Mouse (Mus musculus) midbrain, embryonic 11.5 days (tissue): Measurements from ENCODE around the gene Klrb1f. TPM values are rescaled to one million over a fixed set of nuclear protein-coding genes. Genes with fewer than 3 reads are reported as not detected.

Experiments
- ATAC-seq: fragments of 200-750 bp; cut with Nextera tagmentation; 2 replicates; pipeline ENCODE4 v1.8.0; 2017; ENCODE audit warnings: moderate TSS enrichment, moderate library complexity; ENCODE audit not compliant: low FRiP score
- DNase-seq: peaks from one replicate; pipeline ENCODE4 v3.0.0; 2015; ENCODE audit warnings: low spot score; ENCODE audit errors: missing footprints
- H3K27ac ChIP-seq: fragments of 300-500 bp; sonication (generic); 2 replicates; pipeline ENCODE4 v1.5.1; 2014; ENCODE audit warnings: low read depth, low read length
- H3K27me3 ChIP-seq: fragments of 300-500 bp; sonication (generic); 2 replicates; pipeline ENCODE4 v1.6.1; 2014; ENCODE audit warnings: mild to moderate bottlenecking, low read length, moderate library complexity, mixed read lengths; ENCODE audit not compliant: control insufficient read depth, insufficient read depth
- H3K36me3 ChIP-seq: fragments of 300-500 bp; sonication (generic); 2 replicates; pipeline ENCODE4 v1.6.1; 2014; ENCODE audit warnings: mild to moderate bottlenecking, low read length, moderate library complexity, mixed read lengths; ENCODE audit not compliant: control insufficient read depth, insufficient read depth
- H3K4me1 ChIP-seq: fragments of 300-500 bp; sonication (generic); 2 replicates; pipeline ENCODE4 v1.6.1; 2014; ENCODE audit warnings: low read length; ENCODE audit not compliant: control insufficient read depth, insufficient read depth
- H3K4me2 ChIP-seq: fragments of 300-500 bp; sonication (generic); 2 replicates; pipeline ENCODE4 v1.6.1; 2014; ENCODE audit warnings: mild to moderate bottlenecking, moderate library complexity
- H3K4me3 ChIP-seq: fragments of 300-500 bp; sonication (generic); 2 replicates; pipeline ENCODE4 v1.5.1; 2014; ENCODE audit warnings: low read depth, low read length
- H3K9ac ChIP-seq: fragments of 300-500 bp; sonication (generic); 2 replicates; pipeline ENCODE4 v1.6.1; 2014; ENCODE audit warnings: low read length
- H3K9me3 ChIP-seq: fragments of 300-500 bp; sonication (generic); 2 replicates; pipeline ENCODE4 v1.6.1; 2016; ENCODE audit warnings: low read length; ENCODE audit not compliant: control insufficient read depth
- WGBS: fragments of 180-500 bp; shearing (Covaris S2); extraction: QIAGEN DNeasy Blood & Tissue Kit; methylation state at CpG from one replicate; pipeline ENCODE4 v1.1.7; 2014; 5-methylcytosine and 5-hydroxymethylcytosine counted together
- polyA plus RNA-seq: library from polyadenylated mRNA; unstranded; fragments of >200 nt; fragmentation: Nextera tagmentation; extraction: Ambion mirVana; gene quantifications from 2 replicates; pipeline ENCODE4 v1.2.1, GENCODE M21; 2014

Klrb1f gene
- polyA plus RNA-seq, 1 experiment from 2014 or later = 0.23 TPM

DNA sequence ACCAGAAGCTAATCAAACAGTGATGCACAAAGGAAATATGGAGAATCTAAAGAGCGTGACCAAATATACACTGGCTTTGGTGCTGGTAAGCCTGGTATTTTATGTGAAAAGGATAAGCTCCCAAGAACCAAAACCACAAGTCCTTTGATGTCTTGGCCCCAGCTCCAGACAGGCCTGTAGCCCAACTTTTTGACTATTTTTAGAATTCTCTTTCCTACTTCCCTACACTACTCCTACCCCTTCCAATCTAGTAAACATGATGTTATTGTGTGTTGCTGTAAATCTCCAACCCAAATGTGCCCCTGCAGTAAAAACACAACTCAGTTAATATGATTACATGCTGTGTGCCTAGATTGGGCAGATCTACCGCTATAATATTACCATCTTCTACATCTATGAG is 4.2 kb upstream of the Klrb1f start:
- H3K4me1 ChIP-seq = no peaks in the 10 kb centered on the region
- no peaks in the 10 kb centered on the region for H3K27me3 ChIP-seq
- WGBS = 98% methylated on average over 2 of the region's 2 CpGs
- no peak overlapping the region for H3K9ac ChIP-seq
- no peak overlapping the region for H3K27ac ChIP-seq
- H3K4me2 ChIP-seq = no peak overlapping the region
- no peak for ATAC-seq
- no peaks in the 10 kb centered on the region for H3K9me3 ChIP-seq
- H3K4me3 ChIP-seq = no peak overlapping the region
- peak; percentile 68 for DNase-seq
- H3K36me3 ChIP-seq = no peaks in the 10 kb centered on the region

DNA sequence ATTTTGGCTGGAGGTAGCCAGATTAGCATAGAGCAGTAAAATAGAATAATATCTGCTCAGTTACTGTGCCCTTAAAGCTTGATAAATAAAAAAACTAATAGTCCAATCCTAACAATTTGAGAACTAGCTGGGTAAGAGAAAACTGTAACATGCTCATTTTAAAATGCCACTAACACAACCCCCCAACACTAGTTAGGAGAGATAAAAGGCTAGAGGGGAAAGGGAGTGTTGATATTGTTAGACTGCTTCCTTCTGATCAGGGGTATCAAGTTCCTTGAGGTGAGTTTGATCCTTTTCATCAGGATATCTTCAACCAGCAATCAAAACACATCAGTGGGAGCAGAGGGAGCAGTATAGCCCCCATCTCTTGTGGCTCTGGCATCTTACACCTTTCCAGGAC is 3.2 kb upstream of the Klrb1f start:
- no peak overlapping the region for H3K9ac ChIP-seq

DNA sequence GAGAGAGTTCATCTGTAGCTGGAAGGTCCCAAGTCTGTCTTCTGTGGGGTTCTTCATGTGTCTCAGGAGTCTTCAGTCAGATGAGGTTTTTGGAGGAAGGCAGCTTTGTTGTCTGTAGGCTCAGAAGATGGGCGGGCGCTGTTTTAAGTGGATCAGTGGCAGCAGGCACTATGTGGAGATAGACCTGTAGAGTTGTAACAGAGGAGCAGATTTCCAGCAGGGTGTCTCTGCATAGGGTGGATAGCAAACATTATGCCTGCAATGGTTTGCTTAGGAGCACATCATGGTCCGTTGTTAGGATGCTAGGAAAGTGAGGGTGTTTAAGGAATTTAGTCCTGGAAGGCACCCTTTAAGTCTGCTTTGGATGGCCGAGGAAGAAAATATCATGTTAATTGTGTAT is 2.7 kb downstream of the Klrb1f start:
- Histone ChIP-seq H3K4me1 (peaks cover 4% of the 10 kb centered on the region; the same call in 1 of the 2 replicates), H3K4me3 (no peak overlapping the region)
- WGBS = 29% methylated on average over 4 of the region's 4 CpGs

More for the DNA sequence above, 3.2 kb upstream of the Klrb1f start:
- H3K27ac ChIP-seq = no peak overlapping the region
- no peaks in the 10 kb centered on the region for H3K9me3 ChIP-seq
- no peaks in the 10 kb centered on the region for H3K36me3 ChIP-seq
- no peaks in the 10 kb centered on the region for H3K4me1 ChIP-seq
- peak; percentile 69 for DNase-seq
- no peaks in the 10 kb centered on the region for H3K27me3 ChIP-seq
- H3K4me2 ChIP-seq = no peak overlapping the region
- no peak overlapping the region for H3K4me3 ChIP-seq
- ATAC-seq = no peak

GRCm38 (mm10) chr6:129048857-129049473 is 3.3 kb downstream of the Klrb1f start:
- peak overlapping the region; percentile 29 for H3K4me3 ChIP-seq
- H3K4me1 ChIP-seq = peaks cover 4% of the 10 kb centered on the region; the same call in 1 of the 2 replicates
- peak overlapping the region; percentile 36 for H3K4me2 ChIP-seq
- no peaks in the 10 kb centered on the region for H3K9me3 ChIP-seq
- 0% methylated on average over 12 of the region's 13 CpGs for WGBS
- H3K36me3 ChIP-seq = no peaks in the 10 kb centered on the region
- H3K27me3 ChIP-seq = no peaks in the 10 kb centered on the region
- H3K27ac ChIP-seq = no peak overlapping the region
- peak overlapping the region; percentile 4; the same call in 1 of the 2 replicates for H3K9ac ChIP-seq
- DNase-seq = peak; percentile 92
- ATAC-seq = peak; percentile 97

More for the DNA sequence above, 2.7 kb downstream of the Klrb1f start:
- Histone ChIP-seq H3K27me3 (no peaks in the 10 kb centered on the region), H3K9me3 (no peaks in the 10 kb centered on the region), H3K4me2 (no peak overlapping the region), H3K9ac (no peak overlapping the region), H3K27ac (no peak overlapping the region), H3K36me3 (no peaks in the 10 kb centered on the region)
- DNase-seq (peak; percentile 82), ATAC-seq (no peak)

DNA sequence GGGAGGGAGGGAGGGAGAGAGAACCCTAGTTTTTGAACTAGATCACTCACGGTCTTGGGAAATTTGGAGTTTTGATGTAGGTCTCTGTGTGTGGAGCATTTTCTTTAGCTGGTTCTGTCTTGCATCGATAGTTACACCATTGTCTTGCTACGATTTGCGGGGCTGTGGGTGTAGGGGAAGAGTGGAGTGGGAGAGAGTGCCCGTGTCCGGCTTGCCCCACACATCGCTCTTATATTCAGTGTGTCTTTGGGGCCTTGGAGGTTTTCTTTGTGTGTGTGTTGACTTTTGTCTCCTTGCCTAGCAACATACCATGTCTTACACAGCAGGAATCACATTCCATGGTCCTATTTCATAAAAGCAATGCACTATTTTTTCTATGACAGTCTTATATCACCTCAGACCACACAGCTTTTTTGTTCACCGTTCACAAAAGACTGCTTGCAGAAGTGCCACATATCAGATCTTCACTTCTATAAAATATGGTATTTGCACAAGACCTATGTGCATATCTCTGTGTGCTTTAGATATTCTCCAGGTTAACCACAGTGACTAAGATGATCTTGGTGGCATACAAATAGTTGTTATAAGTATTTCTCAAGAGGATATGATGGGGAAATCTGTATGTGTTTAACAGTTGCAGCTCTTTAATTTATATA is 4.0 kb downstream of the Klrb1f start:
- Histone ChIP-seq H3K27ac (no peak overlapping the region), H3K27me3 (no peaks in the 10 kb centered on the region), H3K4me3 (peak overlapping the region; percentile 20; the same call in 1 of the 2 replicates), H3K36me3 (no peaks in the 10 kb centered on the region), H3K9ac (peak overlapping the region; percentile 42; the same call in 1 of the 2 replicates), H3K4me2 (peak overlapping the region; percentile 46), H3K4me1 (peaks cover 4% of the 10 kb centered on the region; the same call in 1 of the 2 replicates), H3K9me3 (no peaks in the 10 kb centered on the region)
- ATAC-seq (peak; percentile 61), DNase-seq (peak; percentile 90)
- WGBS = 2% methylated on average over 8 of the region's 8 CpGs

GRCm38 (mm10) chr6:129051086-129051485 is 5.4 kb downstream of the Klrb1f start:
- Histone ChIP-seq H3K9me3 (no peaks in the 10 kb centered on the region), H3K4me2 (no peak overlapping the region), H3K4me1 (peaks cover 4% of the 10 kb centered on the region; the same call in 1 of the 2 replicates), H3K27me3 (no peaks in the 10 kb centered on the region), H3K36me3 (no peaks in the 10 kb centered on the region), H3K9ac (no peak overlapping the region), H3K27ac (no peak overlapping the region), H3K4me3 (no peak overlapping the region)
- DNase-seq (no peak), ATAC-seq (no peak)
- WGBS = 84% methylated on average over 3 of the region's 3 CpGs

DNA sequence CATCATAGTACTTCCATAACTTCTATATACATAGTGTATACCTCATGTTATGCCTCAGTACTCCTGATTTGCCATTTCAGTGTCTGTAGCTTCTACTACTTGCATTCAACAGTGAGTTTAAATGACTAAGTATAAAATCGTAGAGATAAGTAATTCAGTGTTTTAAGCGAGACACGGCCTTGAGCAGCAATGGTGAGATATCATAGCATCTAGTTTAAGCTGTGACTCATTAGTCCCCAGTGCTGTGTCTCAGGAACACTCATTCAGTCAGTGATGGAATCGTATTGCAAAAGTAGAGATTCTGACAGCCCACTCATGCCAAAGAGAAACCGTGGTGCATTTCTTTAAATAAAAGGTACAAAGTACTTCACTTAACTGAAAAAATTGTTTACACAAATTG is 6.0 kb downstream of the Klrb1f start:
- no peak for DNase-seq
- Histone ChIP-seq H3K27ac (no peak overlapping the region), H3K27me3 (no peaks in the 10 kb centered on the region), H3K4me1 (peaks cover 4% of the 10 kb centered on the region; the same call in 1 of the 2 replicates), H3K36me3 (no peaks in the 10 kb centered on the region), H3K9me3 (no peaks in the 10 kb centered on the region), H3K4me2 (no peak overlapping the region), H3K9ac (no peak overlapping the region), H3K4me3 (no peak overlapping the region)
- 90% methylated on average over 5 of the region's 5 CpGs for WGBS
- no peak for ATAC-seq

GRCm38 (mm10) chr6:129056237-129056636 is 10.5 kb downstream of the Klrb1f start:
- WGBS = 88% methylated on average over 3 of the region's 3 CpGs
- no peaks in the 10 kb centered on the region for H3K27me3 ChIP-seq

GRCm38 (mm10) chr6:129058013-129058412 is 12.3 kb downstream of the Klrb1f start:
- ATAC-seq = no peak
- no peak for DNase-seq
- Histone ChIP-seq H3K9me3 (no peaks in the 10 kb centered on the region), H3K4me1 (no peaks in the 10 kb centered on the region), H3K9ac (no peak overlapping the region), H3K27me3 (no peaks in the 10 kb centered on the region), H3K4me3 (no peak overlapping the region), H3K27ac (no peak overlapping the region), H3K36me3 (no peaks in the 10 kb centered on the region), H3K4me2 (no peak overlapping the region)

More at GRCm38 (mm10) chr6:129056237-129056636, 10.5 kb downstream of the Klrb1f start:
- Histone ChIP-seq H3K36me3 (no peaks in the 10 kb centered on the region), H3K9ac (no peak overlapping the region), H3K4me3 (no peak overlapping the region), H3K9me3 (no peaks in the 10 kb centered on the region), H3K4me1 (no peaks in the 10 kb centered on the region), H3K4me2 (no peak overlapping the region), H3K27ac (no peak overlapping the region)
- no peak for ATAC-seq
- DNase-seq = no peak
